Mouse (Mus musculus): ENCODE measurements at regions not wholly inside any gene's neighbourhood (a gene's known extent, or its start where the extent isn't known, plus 50 kb on each side); places are given as distances from the start of the nearest gene placed in this dataset.
A peak's percentile ranks its signal among the peaks of the same experiment; 100 is the strongest.

DNA sequence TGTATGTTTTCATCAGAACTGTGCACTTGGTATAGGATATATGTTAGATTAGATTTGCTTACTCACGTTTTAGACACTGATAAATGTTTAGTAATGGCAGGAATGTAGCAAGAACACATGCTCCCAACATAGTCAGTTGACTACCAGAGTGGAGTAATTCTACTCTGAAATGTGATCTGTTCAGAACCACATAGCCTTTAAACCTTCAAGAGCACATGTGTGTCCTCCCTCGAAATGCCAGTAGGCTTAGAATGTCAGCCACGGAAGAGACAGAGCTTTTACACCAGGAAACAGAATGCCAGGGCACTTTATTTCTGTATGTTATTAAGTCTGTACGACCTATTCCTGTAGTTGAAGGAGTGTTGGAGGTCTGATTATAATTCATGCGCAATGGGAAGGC, 51.3 kb upstream of the Cd28 start:
- DNase-seq (ENCODE audit: low read depth): no peak

DNA sequence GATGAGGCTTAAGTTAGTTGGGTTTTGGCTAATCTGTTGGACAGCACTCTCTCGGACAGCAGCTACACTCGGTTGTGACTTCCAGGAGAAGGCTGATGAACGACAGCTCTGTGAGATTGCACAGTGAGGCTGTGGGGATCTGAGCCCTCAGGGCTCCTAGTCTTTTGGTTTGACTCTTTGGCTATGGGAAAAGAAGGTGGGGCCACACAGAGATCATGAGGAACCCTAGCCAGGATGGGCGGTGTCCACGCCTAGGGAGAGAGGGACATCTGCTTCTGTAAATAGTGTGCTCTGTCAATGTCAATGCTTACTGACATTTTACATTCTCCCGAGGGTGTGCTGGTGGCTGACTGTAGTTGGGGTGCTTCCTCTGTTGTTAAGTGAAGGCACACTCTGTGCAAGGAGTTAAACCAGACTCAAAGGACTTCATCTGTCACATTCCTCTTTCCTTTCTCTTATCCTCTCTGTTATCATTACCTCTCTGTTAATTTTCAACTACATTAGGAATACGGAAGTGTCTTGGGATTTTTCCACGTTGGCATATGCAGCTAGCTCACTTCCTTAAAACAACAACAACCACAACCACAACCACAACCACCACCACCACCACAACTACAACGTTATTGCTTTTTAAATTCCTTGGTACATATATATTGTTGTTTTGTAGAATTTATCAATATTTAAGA, 54.2 kb upstream of the Cd28 start:
- no peak for DNase-seq (ENCODE audit: low read depth)

DNA sequence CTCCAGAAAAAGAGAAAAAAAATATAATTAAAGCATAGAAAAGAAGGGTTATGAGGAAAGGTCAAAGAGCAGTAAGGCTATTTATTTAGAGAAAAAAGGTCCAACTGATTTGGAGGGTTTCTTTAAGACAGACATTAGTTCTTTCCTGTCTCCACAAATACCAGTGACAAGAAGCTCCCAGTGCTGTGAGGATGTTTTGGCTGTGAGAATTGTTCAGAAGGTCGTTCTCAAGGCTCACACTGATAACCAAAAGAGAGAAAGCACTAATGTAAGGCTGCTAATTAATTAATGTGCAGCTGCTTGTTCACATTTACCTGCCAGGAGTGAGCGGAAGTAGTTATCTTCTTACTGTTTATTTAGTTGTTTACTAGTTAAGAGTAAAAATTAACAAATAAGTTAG, 54.7 kb upstream of the Cd28 start:
- no peak for DNase-seq (ENCODE audit: low read depth)

DNA sequence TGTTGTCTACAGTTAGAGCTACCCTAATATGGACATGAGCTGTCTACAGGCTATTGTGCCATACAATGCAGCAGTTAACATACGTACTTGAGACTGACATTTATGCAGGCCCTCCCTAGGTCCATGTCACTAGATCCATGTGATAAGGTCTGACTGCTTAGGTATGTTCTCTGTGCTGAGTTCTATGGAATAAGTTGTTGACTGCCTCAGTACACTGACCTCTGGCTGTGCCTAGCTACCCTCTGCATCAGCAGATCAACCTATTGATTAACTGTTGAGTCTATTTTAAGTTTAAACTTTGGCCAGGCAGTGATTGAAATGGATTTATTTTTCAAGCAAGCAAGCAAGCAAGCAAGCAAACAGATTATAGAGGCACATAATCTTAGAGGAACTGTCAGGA, 57.0 kb upstream of the Cd28 start:
- DNase-seq (ENCODE audit: low read depth): no peak

DNA sequence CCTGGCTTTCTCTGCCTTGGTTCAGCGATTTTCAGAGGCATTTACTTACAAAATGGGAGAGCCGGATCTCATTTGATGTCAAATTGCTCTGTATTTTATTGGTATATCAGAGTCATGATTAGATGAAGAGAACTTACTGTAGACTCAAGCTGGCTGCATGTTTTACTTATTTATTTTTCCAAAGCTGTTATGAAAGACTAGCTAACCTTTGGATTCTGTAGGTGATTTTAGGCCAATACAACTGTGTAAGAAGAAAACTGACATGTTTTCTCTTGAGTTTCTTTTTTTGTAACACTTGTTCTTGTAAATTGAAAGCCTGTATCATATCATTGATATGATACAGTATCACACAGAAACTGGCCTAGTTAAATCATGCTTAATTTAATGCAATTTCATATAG, 57.6 kb upstream of the Cd28 start:
- DNase-seq (ENCODE audit: low read depth): no peak

DNA sequence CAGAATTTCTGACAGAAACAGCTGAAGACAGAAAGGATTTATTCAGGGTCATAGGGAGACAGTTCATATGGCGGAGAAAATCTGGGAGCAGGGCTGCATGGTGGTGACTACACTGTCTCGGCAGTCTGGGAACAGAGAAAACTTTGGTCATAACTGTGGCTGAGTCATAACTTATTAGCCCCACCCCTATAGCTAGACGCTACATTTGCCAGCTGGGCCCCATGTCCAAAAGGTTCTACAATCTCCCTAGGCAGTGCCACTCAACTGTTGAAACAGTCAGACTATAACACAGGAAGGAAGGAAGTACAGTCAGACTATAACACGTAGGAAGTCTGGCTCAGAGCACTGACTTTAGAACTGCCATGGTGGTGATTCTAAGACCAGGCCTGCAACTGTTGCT, 58.2 kb upstream of the Cd28 start:
- DNase-seq (ENCODE audit: low read depth): no peak

DNA sequence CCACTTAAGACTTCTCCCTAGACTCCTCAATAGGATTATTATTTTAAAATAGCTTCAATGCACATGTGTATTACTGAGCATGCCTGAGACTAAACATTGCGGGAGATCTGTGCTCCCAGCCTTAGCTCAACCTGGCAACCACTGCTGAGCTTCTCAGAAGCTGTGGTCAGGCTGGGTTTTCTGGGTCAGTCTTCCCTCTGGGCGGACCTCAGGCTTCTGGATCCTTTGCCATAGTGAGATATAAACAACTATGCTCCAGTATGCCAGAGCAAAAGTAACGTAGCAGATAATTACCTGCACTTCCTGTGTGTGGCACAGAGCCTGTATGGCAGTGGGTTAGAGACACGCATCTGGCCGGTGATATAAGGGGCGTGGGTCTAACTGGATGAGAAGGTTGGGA, 59.1 kb upstream of the Cd28 start:
- no peak for DNase-seq (ENCODE audit: low read depth)

DNA sequence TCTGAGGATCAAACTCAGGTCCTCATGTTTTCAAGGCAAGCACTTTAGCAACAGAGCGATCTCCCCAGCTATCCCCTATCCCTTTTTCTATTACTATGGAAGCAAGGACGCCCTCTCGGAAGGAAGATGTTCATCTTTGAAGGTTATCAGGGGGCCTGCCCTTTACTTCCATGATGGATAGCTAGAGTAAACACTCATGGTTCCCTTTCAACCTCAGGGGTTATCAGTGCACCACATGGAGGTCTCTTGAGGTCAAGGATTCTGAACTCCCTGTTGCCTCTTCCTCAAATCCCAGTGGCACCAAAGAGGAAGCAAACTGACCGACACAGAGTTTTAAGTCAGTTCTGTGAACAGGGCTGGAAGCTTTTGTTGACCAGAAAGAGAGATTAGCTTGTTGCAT, 59.6 kb upstream of the Cd28 start:
- DNase-seq (ENCODE audit: low read depth): no peak

DNA sequence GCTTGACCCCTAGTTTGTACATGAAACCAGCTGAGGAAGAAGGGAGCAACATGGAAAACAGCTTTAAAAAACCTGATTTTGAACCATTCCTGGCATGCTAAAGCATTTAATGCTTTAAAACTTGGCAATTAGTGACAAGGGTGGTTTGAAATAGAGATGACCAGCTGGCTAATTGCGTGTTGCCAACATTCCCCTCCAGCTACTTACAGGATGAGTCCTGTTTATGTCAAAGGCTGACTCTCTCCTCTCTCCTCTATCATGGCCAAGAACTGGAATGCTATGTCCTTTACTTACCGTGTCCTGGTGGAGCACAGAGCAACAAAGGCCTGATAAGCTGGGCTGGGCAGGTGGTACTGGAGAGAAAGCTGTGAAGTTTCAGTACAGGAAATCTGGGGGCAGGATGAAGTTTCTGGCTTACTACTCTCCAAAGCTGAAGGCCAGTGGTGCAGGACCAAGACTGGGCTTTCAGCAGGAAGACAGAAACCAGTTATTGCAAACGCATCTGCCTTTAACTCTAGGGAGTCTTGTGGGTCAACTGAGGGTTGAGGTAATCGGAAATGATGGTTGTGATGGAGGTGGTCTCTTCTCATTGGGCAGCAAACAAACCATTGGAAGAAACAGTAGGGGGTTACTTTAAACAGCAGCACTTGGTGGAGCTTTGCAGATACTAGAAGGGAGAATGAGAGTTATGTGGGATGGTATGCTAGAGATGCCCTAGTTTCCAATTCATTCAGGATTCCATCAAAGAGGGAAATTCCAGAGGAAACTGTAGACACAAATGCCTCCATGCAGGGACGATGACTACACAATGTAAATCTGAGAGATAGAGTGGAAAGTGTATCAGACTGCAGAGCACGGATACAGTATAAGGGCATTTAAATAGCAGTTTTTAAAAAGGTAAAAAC, 60.7 kb upstream of the Cd28 start:
- no peak for DNase-seq (ENCODE audit: low read depth)

DNA sequence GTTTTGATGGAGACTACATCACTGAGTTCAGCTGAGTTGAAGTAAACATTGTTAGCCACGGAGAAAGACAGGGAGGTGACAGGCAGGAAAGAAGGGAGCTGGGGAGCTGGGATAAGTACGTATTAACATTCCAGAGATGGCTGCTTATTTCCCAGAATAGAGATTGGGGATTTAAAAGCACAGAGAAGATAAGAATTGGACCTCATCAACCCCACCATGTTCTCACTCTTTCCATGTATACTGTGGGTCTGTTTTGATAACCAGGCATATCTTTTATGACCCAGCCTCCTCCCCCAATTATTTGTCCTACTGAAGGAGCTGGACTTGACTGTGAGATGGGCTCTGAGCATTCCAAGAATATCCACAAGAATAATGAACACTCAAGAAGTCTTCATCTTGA, 61.4 kb upstream of the Cd28 start:
- no peak for DNase-seq (ENCODE audit: low read depth)

DNA sequence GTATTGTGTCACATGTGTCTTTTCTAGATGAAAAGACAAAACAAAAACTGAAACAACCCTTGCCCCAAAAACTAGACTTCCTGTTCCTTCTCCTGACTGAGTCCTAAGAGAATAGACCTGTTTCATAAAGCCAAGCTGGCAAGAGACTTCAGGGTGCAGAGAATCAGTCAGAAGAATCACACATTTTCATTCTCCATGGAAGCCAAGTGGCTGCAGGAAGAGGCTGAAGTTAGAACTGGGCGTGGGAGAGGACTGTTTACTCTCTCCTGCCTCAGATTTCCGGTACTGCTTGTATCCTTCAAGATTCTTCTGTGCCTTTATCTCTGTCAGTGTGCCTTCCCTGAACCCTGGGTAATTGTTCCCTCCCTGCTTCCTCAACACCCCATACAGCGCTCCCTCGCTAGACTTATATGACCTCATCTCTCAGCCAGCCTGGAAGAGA, 64.0 kb upstream of the Cd28 start:
- peak; percentile 72 for DNase-seq (ENCODE audit: low read depth)

DNA sequence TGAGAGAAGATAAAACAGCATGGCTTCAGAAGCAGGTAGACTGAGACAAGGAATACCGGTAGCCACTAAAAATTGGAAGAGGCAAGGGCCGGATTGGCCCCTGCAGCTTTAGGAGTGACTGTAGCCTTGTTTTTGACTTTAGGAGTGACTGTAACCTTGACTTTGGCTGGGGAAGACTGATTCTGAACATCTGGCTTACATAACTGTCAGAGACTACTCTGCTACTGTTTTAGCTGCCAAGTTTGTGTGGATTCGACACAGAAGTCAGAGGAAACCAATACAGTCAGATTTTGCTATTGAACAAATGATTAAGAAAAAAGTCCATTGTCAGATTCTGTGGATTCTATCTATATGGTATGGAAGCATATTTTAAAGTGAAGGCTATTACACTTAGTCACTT, 66.4 kb upstream of the Cd28 start:
- no peak for DNase-seq (ENCODE audit: low read depth)

DNA sequence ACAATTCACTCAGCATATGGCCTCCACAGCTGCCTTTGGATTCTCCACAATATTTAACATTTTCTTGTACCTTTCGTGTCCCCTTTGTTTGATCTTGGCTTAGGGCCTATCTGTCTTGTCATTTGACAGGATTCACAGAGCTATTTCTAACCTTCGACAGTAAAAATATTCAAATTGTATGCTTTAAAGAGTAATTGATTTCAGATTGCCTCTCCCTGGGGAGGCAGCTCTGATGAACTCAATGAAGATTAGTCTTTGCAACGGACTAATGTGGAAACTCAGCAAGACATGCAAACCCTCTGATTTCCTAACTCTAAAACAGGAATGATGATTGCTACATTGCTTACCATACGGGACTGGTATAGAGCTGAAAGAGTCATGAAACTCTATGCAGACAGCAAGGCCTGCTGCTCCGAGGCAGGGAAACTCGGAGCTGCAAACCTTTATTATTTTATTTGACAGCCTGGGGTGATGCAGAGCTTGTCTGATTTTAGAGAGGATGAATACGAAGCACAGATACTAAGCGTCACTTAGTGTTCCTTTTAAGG, 67.2 kb upstream of the Cd28 start:
- no peak for DNase-seq (ENCODE audit: low read depth)

DNA sequence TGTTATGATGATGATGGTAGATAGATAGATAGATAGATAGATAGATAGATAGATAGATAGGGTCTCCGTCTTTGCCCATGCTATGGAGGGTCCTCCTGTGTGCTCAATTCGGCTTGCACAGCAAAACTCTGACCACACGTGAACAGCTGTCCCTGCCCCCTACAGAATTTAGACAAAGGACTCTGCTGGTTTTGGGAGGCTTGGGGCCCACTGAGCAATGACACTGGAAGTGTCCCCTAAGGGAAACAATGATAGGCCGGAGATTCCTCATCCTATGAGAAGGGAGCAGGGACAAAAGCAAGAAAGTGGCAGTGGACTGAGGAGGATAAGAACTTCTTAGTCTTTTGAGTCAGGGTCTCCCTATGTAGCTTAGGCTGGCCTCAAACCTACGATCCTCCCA, 69.8 kb upstream of the Cd28 start:
- DNase-seq (ENCODE audit: low read depth): no peak

DNA sequence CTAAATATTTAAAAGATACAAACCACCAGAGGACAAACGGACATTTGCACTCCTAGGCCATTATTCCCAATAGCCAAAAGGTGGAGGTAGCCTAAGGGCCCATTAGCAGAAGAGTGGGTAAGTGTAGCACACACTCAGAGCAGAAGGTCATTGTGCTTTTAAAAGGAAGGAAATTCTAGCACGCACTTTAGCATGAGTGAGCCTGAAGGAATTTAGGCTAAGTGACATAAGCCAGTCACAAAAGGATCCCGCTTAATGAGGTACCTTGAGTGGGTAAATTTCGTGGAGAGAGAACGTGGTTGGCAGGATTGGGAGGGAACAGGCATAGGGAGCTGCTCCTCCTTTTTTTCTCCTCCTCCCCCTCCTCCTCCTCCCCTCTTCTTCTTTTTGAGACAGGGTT, 70.4 kb upstream of the Cd28 start:
- no peak for DNase-seq (ENCODE audit: low read depth)

DNA sequence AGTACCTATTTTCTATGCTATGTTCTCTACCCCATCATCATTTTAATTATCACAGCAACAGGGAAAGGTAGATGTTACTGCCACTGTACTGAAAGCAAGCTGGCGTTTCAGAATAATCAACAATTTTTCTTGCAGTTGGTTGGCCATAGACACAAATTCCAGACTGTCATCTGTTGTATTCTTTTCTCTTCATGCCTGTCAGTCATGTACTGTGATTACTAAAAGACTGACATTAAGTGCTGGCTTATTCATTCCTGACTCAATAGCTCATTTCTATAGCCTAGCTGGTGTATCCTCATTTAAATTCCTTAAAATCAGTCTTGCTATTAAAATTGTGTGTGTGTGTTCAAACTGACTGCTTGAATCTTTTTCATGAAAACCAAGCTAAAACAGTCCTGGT, 71.4 kb upstream of the Cd28 start:
- DNase-seq (ENCODE audit: low read depth): no peak

DNA sequence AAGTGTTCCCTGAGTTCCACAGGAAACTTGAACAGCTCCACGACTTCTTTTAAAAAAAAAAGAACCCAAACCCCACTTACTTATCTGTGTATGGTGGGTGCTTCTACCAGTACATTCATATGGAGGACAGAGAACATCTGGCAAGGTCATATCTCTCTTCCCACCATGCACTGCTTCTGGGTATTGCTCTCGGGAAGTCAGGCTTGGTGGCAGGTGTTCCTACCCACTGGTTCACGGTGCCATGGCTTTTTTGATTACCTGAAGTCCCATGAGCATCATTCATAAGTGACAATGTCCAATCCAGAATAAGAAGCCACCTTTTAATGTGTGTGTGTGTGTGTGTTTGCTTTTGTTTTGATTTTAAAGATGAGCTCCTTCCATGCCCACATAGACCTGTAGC, 73.8 kb upstream of the Cd28 start:
- DNase-seq (ENCODE audit: low read depth): no peak

DNA sequence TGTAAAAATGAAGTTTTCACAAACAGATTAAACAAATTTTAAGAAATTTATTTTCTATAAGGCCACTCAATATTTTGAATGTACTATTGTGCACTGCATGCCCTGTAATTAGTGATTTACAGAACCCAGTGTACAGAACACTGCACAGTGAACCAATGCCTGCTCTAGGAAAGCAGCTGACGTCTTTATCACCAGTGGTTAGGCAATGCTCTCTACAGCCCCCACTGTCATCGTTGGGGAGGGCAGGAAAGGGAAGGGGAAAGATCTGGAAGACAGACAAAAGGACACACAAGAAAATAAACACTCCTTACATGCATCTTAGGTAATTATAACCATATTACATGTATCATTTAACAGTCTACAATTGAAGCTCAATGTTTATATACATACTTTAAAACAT, 74.4 kb upstream of the Cd28 start:
- no peak for DNase-seq (ENCODE audit: low read depth)

DNA sequence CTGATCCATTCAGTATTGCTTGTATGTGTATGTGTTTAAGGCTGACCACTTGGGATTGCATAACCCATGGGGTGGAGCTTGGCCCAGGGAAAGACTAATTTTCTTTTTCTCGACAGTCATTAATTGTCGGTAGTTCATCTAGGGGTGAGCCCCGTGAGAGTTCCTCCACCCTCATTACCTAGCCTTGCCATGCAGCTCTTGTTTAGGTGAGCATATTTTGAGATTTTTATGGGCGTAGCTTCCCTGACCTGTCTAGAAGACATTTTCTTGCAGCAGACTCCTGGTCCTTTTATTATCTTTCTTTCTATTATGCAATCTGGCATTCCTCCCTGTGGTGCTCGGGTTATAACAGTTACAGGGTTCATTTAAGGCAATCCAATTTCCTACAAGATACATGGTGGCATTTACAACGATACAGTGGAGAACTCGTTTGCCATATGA, 74.4 kb upstream of the Raph1 start:
- no peak for DNase-seq (ENCODE audit: low read depth)

DNA sequence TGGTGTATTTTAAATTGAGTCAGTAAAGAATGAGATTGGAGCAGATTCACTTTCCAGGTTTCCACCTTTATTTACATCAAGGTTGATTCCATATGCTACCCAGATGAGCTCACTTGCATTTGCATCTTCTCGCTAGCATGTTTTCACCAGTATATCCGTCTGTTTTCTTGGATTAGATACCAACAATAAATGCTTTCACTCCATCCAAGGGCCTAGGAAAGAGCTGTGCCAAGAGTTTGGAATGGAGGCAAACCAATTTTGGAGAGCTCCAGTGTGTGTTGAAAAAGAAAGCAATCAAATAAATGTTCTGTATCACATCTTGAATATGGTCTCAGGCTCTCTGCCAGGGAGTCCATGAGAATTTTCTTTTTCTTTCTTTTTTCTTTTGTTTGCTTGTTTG, 72.6 kb upstream of the Raph1 start:
- DNase-seq (ENCODE audit: low read depth): no peak

DNA sequence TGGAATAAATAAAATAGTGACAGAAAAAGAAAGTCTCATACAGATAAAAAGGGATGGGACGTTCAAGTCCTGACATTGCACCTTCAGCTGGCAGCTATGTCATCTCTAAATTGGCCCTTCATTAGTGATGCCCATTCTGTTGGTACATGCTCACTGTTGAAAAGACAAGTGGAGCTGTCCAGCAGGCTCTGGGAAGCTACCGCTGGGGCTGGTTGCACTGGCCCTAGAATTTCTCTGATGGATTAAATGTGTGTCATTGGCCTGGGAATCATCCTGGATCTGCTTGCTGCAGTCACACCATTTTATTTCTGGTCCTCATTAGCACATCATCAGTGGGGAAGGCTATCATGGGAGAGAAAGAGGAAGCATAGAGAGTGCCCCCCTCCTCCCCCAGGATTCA, 72.2 kb upstream of the Raph1 start:
- no peak for DNase-seq (ENCODE audit: low read depth)

DNA sequence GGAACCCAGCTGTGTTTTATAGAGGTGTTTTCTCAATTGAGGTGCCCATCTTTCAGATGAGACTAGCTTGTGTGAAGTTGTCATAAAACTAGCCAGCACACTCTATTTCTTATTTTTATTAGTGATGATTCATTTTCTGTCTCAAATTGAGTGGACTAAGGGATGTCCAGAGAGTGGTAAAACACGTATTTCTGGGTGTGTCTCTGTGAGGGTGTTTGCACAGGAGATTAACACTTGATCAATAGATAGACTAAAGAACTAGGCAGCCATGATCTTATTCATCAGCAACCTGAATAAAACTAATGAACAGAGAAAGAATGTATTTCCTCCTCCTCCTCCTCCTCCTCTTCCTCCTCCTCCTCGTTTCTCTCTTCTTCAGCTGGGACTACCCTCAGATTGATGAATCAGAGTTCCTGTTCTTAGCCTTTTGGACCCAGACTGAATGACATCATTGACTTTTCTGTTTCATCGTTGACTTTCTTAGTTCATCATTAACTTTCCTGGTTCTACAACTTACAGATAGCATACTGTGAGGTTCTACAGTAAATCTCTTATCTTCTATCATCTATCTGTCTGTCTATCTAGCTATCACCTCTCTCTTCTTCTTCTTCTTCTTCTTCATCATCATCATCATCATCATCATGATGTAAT, 70.0 kb upstream of the Raph1 start:
- DNase-seq (ENCODE audit: low read depth): no peak

Data from naive thymus-derived CD4-positive, alpha-beta T cell, adult 2 months (primary cell).